Mouse (Mus musculus) G1E (cell line): ENCODE measurements around the gene Enox1. TPM values are rescaled to one million over a fixed set of nuclear protein-coding genes. Genes with fewer than 3 reads are reported as not detected.

Experiments
- ATAC-seq: 2 replicates; pipeline ENCODE4 v1.8.0; 2016; ENCODE audit warnings: mild to moderate bottlenecking; ENCODE audit not compliant: insufficient number of reproducible peaks, poor library complexity, low FRiP score, severe bottlenecking; ENCODE audit errors: extremely low read depth
- DNase-seq: peaks from one replicate; pipeline ENCODE4 v3.0.0; 2012; ENCODE audit warnings: low spot score
- H3K27me3 ChIP-seq: 2 replicates; pipeline ENCODE4 v1.6.1; 2012; ENCODE audit warnings: mild to moderate bottlenecking, low read length, inconsistent platforms; ENCODE audit not compliant: insufficient read depth
- H3K36me3 ChIP-seq: replicated peaks from 2 replicates; pipeline ENCODE3; 2012; ENCODE audit warnings: mild to moderate bottlenecking, inconsistent platforms
- H3K4me1 ChIP-seq: 2 replicates; pipeline ENCODE4 v1.6.1; 2012; ENCODE audit warnings: low read depth, low read length, inconsistent platforms, mixed read lengths; ENCODE audit not compliant: insufficient read depth
- H3K4me3 ChIP-seq: 2 replicates; pipeline ENCODE4 v1.5.1; 2012; ENCODE audit warnings: low read depth, mild to moderate bottlenecking, inconsistent platforms, low read length, moderate library complexity, mixed read lengths
- H3K9me3 ChIP-seq: replicated peaks from 2 replicates; pipeline ENCODE4 v1.6.1; 2012; ENCODE audit warnings: inconsistent platforms
- CTCF ChIP-seq: IDR thresholded peaks from 2 replicates; pipeline ENCODE4 v1.5.1; 2012; ENCODE audit warnings: low read depth, low read length, inconsistent platforms, mixed read lengths
- GATA1 ChIP-seq: IDR thresholded peaks from 2 replicates; pipeline ENCODE4 v1.6.1; 2012; ENCODE audit warnings: borderline replicate concordance, low read length, inconsistent platforms, mixed read lengths
- GATA2 ChIP-seq: IDR thresholded peaks from 2 replicates; pipeline ENCODE4 v1.6.1; 2012; ENCODE audit warnings: low read depth, low read length, inconsistent platforms, borderline replicate concordance
- POLR2AphosphoS5 ChIP-seq: IDR thresholded peaks from 2 replicates; pipeline ENCODE4 v1.6.1; 2012; ENCODE audit warnings: low read depth, low read length, inconsistent platforms; ENCODE audit not compliant: insufficient replicate concordance
- TAL1 ChIP-seq: conservative IDR thresholded peaks from 2 replicates; pipeline ENCODE4 v1.6.1; 2012; ENCODE audit warnings: low read depth, low read length, inconsistent platforms, mixed read lengths
- polyA plus RNA-seq: library from polyadenylated mRNA; stranded (reverse); fragments of >175 nt; gene quantifications from 2 replicates; pipeline ENCODE4 v1.2.3, GENCODE M21; 2012
- total RNA-seq, 2 experiments: library from RNA; stranded (forward) in 1 of 2; stranded (reverse) in 1 of 2; fragments of 200-1000 nt in 1 of 2; fragments of >200 nt in 1 of 2; fragmentation: Nextera tagmentation in 1 of 2; gene quantifications; 2 replicates each; pipeline ENCODE4 v1.2.3; 2014 to 2017

Enox1 gene
- total and polyA plus RNA-seq, 3 experiments = 0.05 TPM; not detected in 2

- Histone ChIP-seq H3K4me1 (no peaks in the 10 kb centered on the region), H3K36me3 (no peaks in the 10 kb centered on the region), H3K4me3 (no peak overlapping the region), H3K9me3 (peaks cover 56% of the 10 kb centered on the region), H3K27me3 (no peaks in the 10 kb centered on the region)
- TF ChIP-seq GATA1 = no peak
- TF ChIP-seq GATA2 = no peak
- no peak for TF ChIP-seq CTCF
- TF ChIP-seq POLR2AphosphoS5 = no peak
- no peak for TF ChIP-seq TAL1
- ATAC-seq = no peak
- no peak for DNase-seq
These were observed 439.9 kb downstream of the Enox1 start for GRCm38 (mm10) chr14:77596216-77597175.

- TF ChIP-seq GATA1 (no peak), TAL1 (no peak), CTCF (no peak), POLR2AphosphoS5 (no peak), GATA2 (no peak)
- no peak overlapping the region for H3K4me3 ChIP-seq
- H3K27me3 ChIP-seq = no peaks in the 10 kb centered on the region
- no peak for ATAC-seq
- no peak for DNase-seq
- no peaks in the 10 kb centered on the region for H3K36me3 ChIP-seq
- H3K4me1 ChIP-seq = no peaks in the 10 kb centered on the region
- H3K9me3 ChIP-seq = peaks cover 57% of the 10 kb centered on the region
These were observed 442.6 kb downstream of the Enox1 start for GRCm38 (mm10) chr14:77599016-77599704.

GRCm38 (mm10) chr14:77600773-77601172 lies 444.2 kb downstream of the Enox1 start:
- no peak for ATAC-seq

GRCm38 (mm10) chr14:77601446-77601845 lies 444.9 kb downstream of the Enox1 start:
- DNase-seq (no peak), ATAC-seq (no peak)
- TF ChIP-seq POLR2AphosphoS5 (no peak), GATA1 (no peak), TAL1 (no peak), GATA2 (no peak)
- Histone ChIP-seq H3K36me3 (no peaks in the 10 kb centered on the region), H3K9me3 (peaks cover 47% of the 10 kb centered on the region), H3K27me3 (no peaks in the 10 kb centered on the region), H3K4me1 (no peaks in the 10 kb centered on the region), H3K4me3 (no peak overlapping the region)

More at GRCm38 (mm10) chr14:77600773-77601172, 444.2 kb downstream of the Enox1 start:
- TF ChIP-seq GATA1 (no peak), CTCF (no peak), GATA2 (no peak), POLR2AphosphoS5 (no peak), TAL1 (no peak)
- H3K4me3 ChIP-seq = no peak overlapping the region
- DNase-seq = no peak
- no peaks in the 10 kb centered on the region for H3K27me3 ChIP-seq
- H3K9me3 ChIP-seq = peaks cover 51% of the 10 kb centered on the region
- H3K4me1 ChIP-seq = no peaks in the 10 kb centered on the region
- no peaks in the 10 kb centered on the region for H3K36me3 ChIP-seq

- Histone ChIP-seq H3K9me3 (peaks cover 54% of the 10 kb centered on the region), H3K27me3 (no peaks in the 10 kb centered on the region), H3K36me3 (no peaks in the 10 kb centered on the region), H3K4me3 (no peak overlapping the region), H3K4me1 (no peaks in the 10 kb centered on the region)
- ATAC-seq = no peak
- TF ChIP-seq CTCF (no peak), TAL1 (no peak), POLR2AphosphoS5 (no peak), GATA2 (no peak), GATA1 (no peak)
- DNase-seq = no peak
These were observed 451.7 kb downstream of the Enox1 start for GRCm38 (mm10) chr14:77608182-77608839.

GRCm38 (mm10) chr14:77615201-77615600 lies 458.6 kb downstream of the Enox1 start:
- Histone ChIP-seq H3K4me1 (no peaks in the 10 kb centered on the region), H3K36me3 (no peaks in the 10 kb centered on the region), H3K27me3 (no peaks in the 10 kb centered on the region), H3K4me3 (no peak overlapping the region), H3K9me3 (peaks cover 54% of the 10 kb centered on the region)
- ATAC-seq (no peak), DNase-seq (no peak)
- TF ChIP-seq GATA2 = no peak
- no peak for TF ChIP-seq TAL1
- no peak for TF ChIP-seq GATA1
- no peak for TF ChIP-seq CTCF
- TF ChIP-seq POLR2AphosphoS5 = no peak
